In genomic region chr7:130834958-130835861, GRCm38 (mm10) we compare ENCODE assay signal across 7 mouse cellular contexts. TPM values are rescaled to one million over a fixed set of nuclear protein-coding genes. Genes with fewer than 3 reads are reported as not detected.
A peak's percentile ranks its signal among the peaks of the same experiment; 100 is the strongest.
DNase-seq lines count a peak whose midpoint lies in the region; ATAC-seq and TF ChIP-seq lines count a peak whose summit lies in the region.

No protein-coding gene starts in this region.

- DNase-seq in R1 (ENCODE audit: low read depth, low spot score) = peak; percentile 63
- peak; percentile 72 for DNase-seq in brain, embryonic 14.5 days (ENCODE audit: low read depth)
- DNase-seq in kidney, postnatal 10 days = peak; percentile 58
- peak; percentile 74 for DNase-seq in midbrain, postnatal 0 days (ENCODE audit: low spot score)
- DNase-seq in thymus, postnatal 4 days = no peak
- no peak for DNase-seq in left cerebral cortex, postnatal 14 days (ENCODE audit: low spot score in 2 of 2)

- H3K9ac ChIP-seq in heart, embryonic 13.5 days = 0 out of 2 replicates have a peak overlapping the region, but pooled peaks have one; percentile 41
- H3K9ac ChIP-seq in midbrain, postnatal 0 days (replicated peaks; ENCODE audit: low read length, poor library complexity, severe bottlenecking) = no peak overlapping the region

- peaks cover 34% of the 10 kb centered on the region for H3K4me1 ChIP-seq in heart, embryonic 13.5 days
- H3K4me1 ChIP-seq in midbrain, postnatal 0 days (ENCODE audit: insufficient read depth, low read length) = peaks cover 10% of the 10 kb centered on the region; the same call in 1 of the 2 replicates

- ATAC-seq in heart, embryonic 13.5 days (ENCODE audit: extremely low read depth, insufficient number of reproducible peaks, low FRiP score, low TSS enrichment) = no peak
- no peak for ATAC-seq in midbrain, postnatal 0 days (ENCODE audit: low FRiP score)

- TF ChIP-seq POLR2A in brain, embryonic 14.5 days (IDR thresholded peaks at IDR 0.05; ENCODE audit: borderline replicate concordance, extremely low read depth, insufficient read depth, insufficient read length, poor library complexity, severe bottlenecking) = no peak

- no peaks in the 10 kb centered on the region for H3K36me3 ChIP-seq in heart, embryonic 13.5 days
- H3K36me3 ChIP-seq in midbrain, postnatal 0 days (ENCODE audit: insufficient read depth, low read length) = no peaks in the 10 kb centered on the region

- no peak overlapping the region for H3K4me3 ChIP-seq in heart, embryonic 13.5 days
- H3K4me3 ChIP-seq in midbrain, postnatal 0 days (ENCODE audit: low read depth, low read length) = no peak overlapping the region

- H3K9me3 ChIP-seq in heart, embryonic 13.5 days = no peaks in the 10 kb centered on the region
- no peaks in the 10 kb centered on the region for H3K9me3 ChIP-seq in midbrain, postnatal 0 days (ENCODE audit: low read length)

- H3K27ac ChIP-seq in heart, embryonic 13.5 days (replicated peaks) = peak overlapping the region; percentile 21
- no peak overlapping the region for H3K27ac ChIP-seq in midbrain, postnatal 0 days (ENCODE audit: low read depth, low read length)

- intact Hi-C loops in left cerebral cortex, postnatal 14 days (cut with DNase I) = no loop called here

- TF ChIP-seq CTCF in brain, embryonic 14.5 days (IDR thresholded peaks at IDR 0.05; ENCODE audit: borderline replicate concordance, extremely low read depth, insufficient read depth, insufficient read length) = no peak
- TF ChIP-seq CTCF in midbrain, postnatal 0 days (IDR thresholded peaks at IDR 0.05) = no peak

- H3K27me3 ChIP-seq in heart, embryonic 13.5 days (replicated peaks) = peaks cover 11% of the 10 kb centered on the region
- no peaks in the 10 kb centered on the region; the same call in 1 of the 2 replicates for H3K27me3 ChIP-seq in midbrain, postnatal 0 days (ENCODE audit: insufficient read depth, low read length)

- 30% methylated on average over 18 of the region's 18 CpGs for WGBS in heart, embryonic 13.5 days
- 9% methylated on average over 18 of the region's 18 CpGs for WGBS in midbrain, postnatal 0 days

- H3K4me2 ChIP-seq in heart, embryonic 13.5 days = peak overlapping the region; percentile 6
- no peak overlapping the region for H3K4me2 ChIP-seq in midbrain, postnatal 0 days (ENCODE audit: low read depth, low read length, poor library complexity, severe bottlenecking)

RNA-seq across cellular contexts. Expression of gene Plekha1, which starts 30.3 kb away (rescaled TPM):
- polyA plus RNA-seq in brain, embryonic 14.5 days (2012; rRNA removed) = 157 and 203 TPM in 2 replicates
- 41.7 and 47.7 TPM in 2 replicates for polyA plus RNA-seq in heart, embryonic 13.5 days (2015; fragmentation: Nextera tagmentation; extraction: Ambion mirVana)
- total RNA-seq in midbrain, postnatal 0 days (2014; rRNA removed) = 94.4 and 106 TPM in 2 replicates
- 46.8 and 51.7 TPM in 2 replicates for polyA plus RNA-seq in midbrain, postnatal 0 days (2015; fragmentation: Nextera tagmentation; extraction: Ambion mirVana)
- 10 to 100 TPM; 92.6 to 98.0 TPM for total RNA-seq in left cerebral cortex, postnatal 14 days (2021)

Comparison
In these comparisons a context has a peak if more than half of its experiments do, and no peak if none do; other contexts are left out.
1. DNase-seq: peak in R1 (single experiment), brain, embryonic 14.5 days (single experiment), kidney, postnatal 10 days (single experiment) and midbrain, postnatal 0 days (single experiment); none in thymus, postnatal 4 days (single experiment) and left cerebral cortex, postnatal 14 days (0 of 2).